ENCODE assay signal across 17 mouse cellular contexts in the genomic region with DNA sequence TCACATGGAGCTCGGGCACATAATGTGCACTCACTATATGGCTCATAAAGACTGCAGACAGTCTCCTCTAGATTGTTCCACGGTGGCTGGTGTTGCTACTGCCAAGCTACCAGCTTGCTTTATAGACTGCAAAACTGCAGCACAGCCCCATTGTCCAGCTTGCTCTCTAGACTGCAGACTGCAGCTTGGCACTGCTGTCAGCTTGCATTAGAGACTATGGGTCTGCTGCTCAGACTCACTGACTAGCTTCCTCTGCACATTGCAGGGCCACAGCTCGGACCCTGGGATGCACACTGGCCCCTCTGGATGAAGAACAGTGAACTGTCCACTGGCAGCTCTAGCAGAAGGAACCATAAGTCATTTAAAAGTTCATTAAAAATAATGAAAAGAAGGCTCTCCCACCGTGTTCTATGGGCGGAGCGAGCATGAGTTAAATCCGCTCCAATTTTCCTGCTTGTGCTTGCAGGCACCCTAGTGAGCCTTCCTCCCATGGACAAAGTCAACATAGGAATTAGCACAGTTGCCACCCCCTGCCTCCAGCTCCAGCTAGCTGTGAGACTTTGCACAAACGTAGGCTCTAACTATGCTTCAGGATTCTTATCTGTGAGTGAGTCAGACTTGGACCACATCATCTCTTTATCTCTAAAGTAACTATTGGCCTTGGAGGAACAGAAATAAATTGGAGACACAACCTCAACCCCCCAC.
A peak's percentile ranks its signal among the peaks of the same experiment; 100 is the strongest.
DNase-seq lines count a peak whose midpoint lies in the region; ATAC-seq and TF ChIP-seq lines count a peak whose summit lies in the region.
"Had no signal": no experiment of that assay in that cellular context is flagged by ENCODE, and none has a peak within 500 bp of the region (broad histone marks: within the 10 kb centered on the region; RNA-seq: fewer than 3 reads in every experiment).

No protein-coding gene starts in this region.

- WGBS in heart, postnatal 0 days = 57% methylated on average over 8 of the region's 8 CpGs
- WGBS in heart, embryonic 10.5 days = 67% methylated on average over 8 of the region's 8 CpGs
- WGBS in intestine, postnatal 0 days = 44% methylated on average over 8 of the region's 8 CpGs
- WGBS in stomach, postnatal 0 days = 54% methylated on average over 8 of the region's 8 CpGs

- 0 out of 2 replicates have a peak, but pooled peaks have one; percentile 27 for ATAC-seq in heart, postnatal 0 days (ENCODE audit: insufficient read depth, low read depth)
- ATAC-seq in intestine, postnatal 0 days = peak; percentile 50
- peak; percentile 85 for ATAC-seq in stomach, postnatal 0 days (ENCODE audit: low FRiP score, low TSS enrichment)
- ATAC-seq: midbrain, embryonic 16.5 days had no signal

- peaks cover 7% of the 10 kb centered on the region for H3K9me3 ChIP-seq in heart, postnatal 0 days (replicated peaks; ENCODE audit: control insufficient read depth, low read length)
- no peaks in the 10 kb centered on the region; the same call in 1 of the 2 replicates for H3K9me3 ChIP-seq in heart, embryonic 10.5 days
- H3K9me3 ChIP-seq in intestine, postnatal 0 days (ENCODE audit: control insufficient read depth) = no peaks in the 10 kb centered on the region
- H3K9me3 ChIP-seq in stomach, postnatal 0 days (ENCODE audit: control insufficient read depth, low read length) = no peaks in the 10 kb centered on the region
- H3K9me3 ChIP-seq: embryonic facial prominence, embryonic 10.5 days had no signal

- no peak for DNase-seq in heart, postnatal 0 days (ENCODE audit: low spot score)
- no peak for DNase-seq in heart, embryonic 10.5 days (ENCODE audit: low spot score)
- DNase-seq in ovary, adult 18-20 months (ENCODE audit: low spot score) = peak; percentile 62
- DNase-seq in ovary, postnatal 14 days (ENCODE audit: low spot score) = no peak
- peak; percentile 56 for DNase-seq in stomach, postnatal 0 days (ENCODE audit: low spot score)
- no peak for DNase-seq in frontal cortex, postnatal 25 days (ENCODE audit: low spot score in 2 of 2)
- DNase-seq in lung, postnatal 10 days = no peak
- DNase-seq: cerebellum, adult 9-10 months; gastrocnemius, postnatal 25 days; kidney, postnatal 10 days; lung, postnatal 14 days; right cerebral cortex, postnatal 4 days had no signal

- no peak for TF ChIP-seq CTCF in heart, postnatal 0 days (IDR thresholded peaks at IDR 0.05; ENCODE audit: low read depth)
- no peak for TF ChIP-seq CTCF in intestine, postnatal 0 days (IDR thresholded peaks at IDR 0.05; ENCODE audit: low read depth)
- peak; percentile 36 for TF ChIP-seq CTCF in stomach, postnatal 0 days (IDR thresholded peaks at IDR 0.05; ENCODE audit: low read depth)

- peaks cover 9% of the 10 kb centered on the region; the same call in 1 of the 2 replicates for H3K4me1 ChIP-seq in heart, postnatal 0 days (ENCODE audit: control insufficient read depth, insufficient read depth)
- peaks cover 31% of the 10 kb centered on the region for H3K4me1 ChIP-seq in heart, embryonic 10.5 days
- no peaks in the 10 kb centered on the region; the same call in 1 of the 2 replicates for H3K4me1 ChIP-seq in intestine, postnatal 0 days (replicated peaks; ENCODE audit: control insufficient read depth, insufficient read depth, low read length)
- H3K4me1 ChIP-seq in stomach, postnatal 0 days (replicated peaks; ENCODE audit: control insufficient read depth, insufficient read depth) = peaks cover 2% of the 10 kb centered on the region; the same call in 1 of the 2 replicates

- H3K4me2 ChIP-seq in heart, postnatal 0 days (ENCODE audit: low read depth, low read length) = no peak overlapping the region
- H3K4me2 ChIP-seq in intestine, postnatal 0 days (replicated peaks; ENCODE audit: low read depth) = no peak overlapping the region
- no peak overlapping the region for H3K4me2 ChIP-seq in stomach, postnatal 0 days (replicated peaks; ENCODE audit: low read depth)

- no peak for TF ChIP-seq EP300 in heart, postnatal 0 days (IDR thresholded peaks at IDR 0.05; ENCODE audit: low read depth)
- TF ChIP-seq EP300 in stomach, postnatal 0 days (optimal IDR thresholded peaks at IDR 0.05) = no peak

- no peak overlapping the region for H3K4me3 ChIP-seq in heart, postnatal 0 days (ENCODE audit: low read depth, low read length)
- H3K4me3 ChIP-seq in heart, embryonic 10.5 days = no peak overlapping the region
- no peak overlapping the region for H3K4me3 ChIP-seq in intestine, postnatal 0 days (ENCODE audit: low read depth, low read length)
- no peak overlapping the region for H3K4me3 ChIP-seq in stomach, postnatal 0 days (ENCODE audit: low read depth, low read length)
- H3K4me3 ChIP-seq: embryonic facial prominence, embryonic 10.5 days had no signal

- no peaks in the 10 kb centered on the region for H3K36me3 ChIP-seq in heart, postnatal 0 days (replicated peaks; ENCODE audit: control insufficient read depth, insufficient read depth, low read length)
- no peaks in the 10 kb centered on the region for H3K36me3 ChIP-seq in heart, embryonic 10.5 days
- H3K36me3 ChIP-seq in intestine, postnatal 0 days (ENCODE audit: control insufficient read depth, insufficient read depth) = no peaks in the 10 kb centered on the region
- no peaks in the 10 kb centered on the region for H3K36me3 ChIP-seq in stomach, postnatal 0 days (ENCODE audit: control insufficient read depth, insufficient read depth, low read length)
- H3K36me3 ChIP-seq: embryonic facial prominence, embryonic 10.5 days had no signal

- H3K27ac ChIP-seq in heart, postnatal 0 days (ENCODE audit: low read depth) = no peak overlapping the region
- H3K27ac ChIP-seq in heart, embryonic 10.5 days = no peak overlapping the region
- no peak overlapping the region for H3K27ac ChIP-seq in intestine, postnatal 0 days (ENCODE audit: low read depth, low read length)
- H3K27ac ChIP-seq in stomach, postnatal 0 days (replicated peaks) = peak overlapping the region; percentile 69; the same call in 1 of the 2 replicates
- H3K27ac ChIP-seq: embryonic facial prominence, embryonic 10.5 days; liver, embryonic 14.5 days had no signal

- no peak overlapping the region for H3K9ac ChIP-seq in heart, postnatal 0 days (replicated peaks; ENCODE audit: low read depth, low read length)
- no peak overlapping the region for H3K9ac ChIP-seq in intestine, postnatal 0 days (ENCODE audit: low read depth, low read length)
- no peak overlapping the region for H3K9ac ChIP-seq in stomach, postnatal 0 days (ENCODE audit: low read length)
- H3K9ac ChIP-seq: liver, embryonic 14.5 days had no signal

- no peaks in the 10 kb centered on the region for H3K27me3 ChIP-seq in heart, postnatal 0 days (ENCODE audit: control insufficient read depth, insufficient read depth, low read length)
- H3K27me3 ChIP-seq in heart, embryonic 10.5 days (ENCODE audit: insufficient read depth, poor library complexity, severe bottlenecking) = no peaks in the 10 kb centered on the region
- H3K27me3 ChIP-seq in intestine, postnatal 0 days (replicated peaks; ENCODE audit: control insufficient read depth, insufficient read depth, low read length) = no peaks in the 10 kb centered on the region
- no peaks in the 10 kb centered on the region for H3K27me3 ChIP-seq in stomach, postnatal 0 days (ENCODE audit: control insufficient read depth, insufficient read depth, low read length)
- H3K27me3 ChIP-seq: CH12.LX had no signal

Comparison
In these comparisons a context has a peak if more than half of its experiments do, and no peak if none do; other contexts are left out.
1. DNase-seq: peak in ovary, adult 18-20 months (single experiment) and stomach, postnatal 0 days (single experiment); none in heart, postnatal 0 days (single experiment), heart, embryonic 10.5 days (single experiment), ovary, postnatal 14 days (single experiment), frontal cortex, postnatal 25 days (0 of 2) and lung, postnatal 10 days (single experiment).
2. ATAC-seq: peak in every context shown above with its lines; median percentile 85 in stomach, postnatal 0 days; 50 in intestine, postnatal 0 days; 27 in heart, postnatal 0 days.